Mouse (Mus musculus): ENCODE data around the gene Map4k2. TPM values are rescaled to one million over a fixed set of nuclear protein-coding genes. Genes with fewer than 3 reads are reported as not detected.

The Map4k2 gene
- total RNA-seq, 2 experiments from 2014 or later = 82.6 to 85.8 TPM

GRCm38 (mm10) chr19:6343066-6343925 lies 2.4 kb downstream of the Map4k2 start:
- DNase-seq (ENCODE audit: low spot score in 2 of 2) = no peak

GRCm38 (mm10) chr19:6343996-6344395 lies 3.1 kb downstream of the Map4k2 start:
- DNase-seq (ENCODE audit: low spot score in 2 of 2) = no peak

GRCm38 (mm10) chr19:6346023-6346422 lies 5.1 kb downstream of the Map4k2 start:
- no peak for DNase-seq (ENCODE audit: low spot score in 2 of 2)

GRCm38 (mm10) chr19:6346661-6347060 lies 5.7 kb downstream of the Map4k2 start:
- no peak for DNase-seq (ENCODE audit: low spot score in 2 of 2)

- no peak for DNase-seq (ENCODE audit: low spot score in 2 of 2)
Observed at GRCm38 (mm10) chr19:6347615-6348014, 6.7 kb downstream of the Map4k2 start.

- no peak for DNase-seq (ENCODE audit: low spot score in 2 of 2)
Observed at GRCm38 (mm10) chr19:6348717-6349116, 7.8 kb downstream of the Map4k2 start.

- no peak for DNase-seq (ENCODE audit: low spot score in 2 of 2)
Observed at GRCm38 (mm10) chr19:6349215-6349983, 8.5 kb downstream of the Map4k2 start.

- DNase-seq (ENCODE audit: low spot score in 2 of 2) = no peak
Observed at GRCm38 (mm10) chr19:6351431-6352106, 10.6 kb downstream of the Map4k2 start.

- DNase-seq (ENCODE audit: low spot score in 2 of 2) = no peak
Observed at GRCm38 (mm10) chr19:6352107-6352505, 11.2 kb downstream of the Map4k2 start.

GRCm38 (mm10) chr19:6354030-6354429 lies 13.1 kb downstream of the Map4k2 start:
- DNase-seq (ENCODE audit: low spot score in 2 of 2) = no peak

GRCm38 (mm10) chr19:6361291-6361690 lies 20.4 kb downstream of the Map4k2 start:
- DNase-seq (ENCODE audit: low spot score in 2 of 2) = no peak

- no peak for DNase-seq (ENCODE audit: low spot score in 2 of 2)
Observed at GRCm38 (mm10) chr19:6363091-6363410, 22.1 kb downstream of the Map4k2 start.

- DNase-seq (ENCODE audit: low spot score in 2 of 2) = peak; percentile 99 to 100
Observed at GRCm38 (mm10) chr19:6363411-6364240, 22.7 kb downstream of the Map4k2 start, which contains the start of gene Sf1. TSS of gene Sf1 (plus strand) at chr19:6363690.

- peak; percentile 92 to 93 for DNase-seq (ENCODE audit: low spot score in 2 of 2)
Observed at GRCm38 (mm10) chr19:6364317-6364725, 23.4 kb downstream of the Map4k2 start.

- DNase-seq (ENCODE audit: low spot score in 2 of 2) = no peak
Observed at GRCm38 (mm10) chr19:6364842-6365241, 23.9 kb downstream of the Map4k2 start.

- no peak for DNase-seq (ENCODE audit: low spot score in 2 of 2)
Observed at GRCm38 (mm10) chr19:6370175-6370574, 29.2 kb downstream of the Map4k2 start.

- no peak for DNase-seq (ENCODE audit: low spot score in 2 of 2)
Observed at GRCm38 (mm10) chr19:6372433-6372832, 31.5 kb downstream of the Map4k2 start.

GRCm38 (mm10) chr19:6373539-6374400 lies 32.8 kb downstream of the Map4k2 start:
- DNase-seq (ENCODE audit: low spot score in 2 of 2) = peak; percentile 72 to 81

GRCm38 (mm10) chr19:6374571-6374970 lies 33.6 kb downstream of the Map4k2 start:
- no peak for DNase-seq (ENCODE audit: low spot score in 2 of 2)

Measured in layer of hippocampus, postnatal 14 days (tissue).